Mouse (Mus musculus) spleen, postnatal 14 days (tissue): ENCODE measurements around the gene Sema6d.

Experiments
- DNase-seq, 2 experiments: peaks; one replicate each; pipeline ENCODE4 v3.0.0; 2021 to 2022; ENCODE audit warnings: low spot score in 2 of 2

Gene Sema6d

DNA sequence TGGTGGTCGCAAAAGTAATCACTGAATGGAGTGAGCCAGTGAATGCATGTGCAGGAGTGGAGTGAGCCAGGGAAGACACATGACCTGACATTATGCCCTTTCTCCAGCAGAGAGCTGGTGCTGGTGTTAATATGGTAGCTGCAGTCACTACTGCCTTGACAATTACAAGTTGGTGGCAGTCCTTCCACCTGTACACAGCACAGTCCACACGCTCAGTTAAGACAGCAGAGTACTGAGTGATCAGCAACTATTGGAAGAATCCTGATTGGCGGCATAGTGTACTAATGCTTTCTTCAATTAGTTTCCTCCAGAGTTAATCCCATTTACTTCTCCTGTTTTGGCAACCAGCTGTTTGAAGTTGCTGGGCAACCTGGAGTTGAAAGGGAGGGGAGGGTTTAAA is 81.9 kb downstream of the Sema6d start:
- DNase-seq = no peak

DNA sequence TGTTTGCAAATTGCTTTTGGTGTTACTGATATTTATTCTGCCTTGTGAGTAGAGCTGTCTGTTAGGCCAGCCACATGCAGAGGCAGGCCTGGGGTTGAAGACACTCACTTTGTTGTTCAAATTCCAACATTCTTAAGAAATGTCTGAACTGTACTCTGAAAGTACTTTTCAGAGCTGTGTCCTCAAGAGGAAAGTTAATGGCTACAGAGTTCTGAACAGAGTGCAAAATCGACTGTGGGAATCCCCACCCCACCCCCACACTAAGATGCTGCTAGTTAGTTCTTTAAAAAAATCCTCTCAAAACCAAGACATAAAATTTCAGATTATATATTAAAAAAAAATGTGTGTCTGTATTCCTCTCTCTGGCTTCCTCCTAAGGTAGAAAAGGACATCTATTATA is 86.5 kb downstream of the Sema6d start:
- DNase-seq = no peak

DNA sequence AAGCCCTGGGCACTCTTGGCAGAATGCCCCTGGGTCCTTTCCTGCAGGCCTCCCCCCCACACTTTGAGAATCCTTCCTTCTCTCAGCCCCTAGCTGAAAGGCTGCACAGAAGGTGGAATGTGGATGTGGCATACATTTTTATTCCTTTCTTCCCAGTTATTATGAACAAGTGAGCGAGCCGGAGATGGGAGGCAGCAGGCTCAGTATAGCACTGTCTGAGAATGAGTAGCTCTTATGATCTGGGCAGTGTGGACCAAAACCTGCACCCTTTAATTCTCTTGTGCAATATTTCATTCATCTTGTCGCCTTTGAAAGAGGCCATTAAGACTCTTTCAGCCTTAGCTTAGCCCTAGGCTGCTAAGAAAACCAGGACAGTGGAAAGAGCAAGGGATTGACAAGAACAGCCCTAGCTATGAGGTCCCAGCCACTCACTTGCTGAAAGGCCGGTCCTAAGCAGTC is 87.0 kb downstream of the Sema6d start:
- no peak for DNase-seq

GRCm38 (mm10) chr2:124189271-124189670 is 99.5 kb downstream of the Sema6d start:
- DNase-seq = no peak

DNA sequence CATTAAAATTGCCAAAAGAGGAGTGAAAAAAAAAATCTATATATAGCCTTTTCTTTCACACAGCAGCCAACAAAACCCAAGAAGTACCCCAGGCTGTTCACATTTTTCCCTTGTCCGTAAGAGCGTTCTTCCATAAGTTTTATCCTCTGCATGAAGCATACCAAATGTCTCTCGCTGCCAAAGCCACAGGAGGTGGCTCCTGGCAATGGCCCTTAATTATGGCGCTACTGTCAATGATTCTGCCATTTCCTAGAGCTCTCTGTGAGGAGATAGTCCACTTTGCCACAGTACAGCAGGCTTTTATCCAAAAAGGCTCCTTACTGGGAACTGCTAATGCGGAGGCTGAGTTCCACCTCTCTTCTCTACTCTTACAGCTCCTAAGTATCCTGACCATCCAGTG is 104.3 kb downstream of the Sema6d start:
- DNase-seq = no peak

DNA sequence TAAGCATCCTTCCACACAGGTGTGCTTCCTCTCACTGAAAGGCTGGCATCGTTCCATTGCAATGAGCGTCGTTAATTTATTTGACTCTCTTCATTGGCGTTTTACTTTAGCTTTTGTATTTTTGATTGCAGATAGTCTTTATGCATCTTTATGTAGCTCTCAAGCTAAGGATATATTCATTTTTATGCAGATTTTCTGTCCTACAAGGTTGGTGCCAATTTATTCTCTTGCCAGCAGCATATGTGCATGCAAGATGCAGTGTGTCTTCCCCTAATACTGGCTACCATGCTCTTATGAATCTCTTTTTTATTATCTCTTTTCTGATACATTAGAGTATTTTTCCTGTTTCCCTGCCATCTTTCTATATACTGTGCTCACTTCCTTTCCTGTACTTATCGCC is 111.7 kb downstream of the Sema6d start:
- DNase-seq = no peak

GRCm38 (mm10) chr2:124202475-124202990 is 112.8 kb downstream of the Sema6d start:
- no peak for DNase-seq

DNA sequence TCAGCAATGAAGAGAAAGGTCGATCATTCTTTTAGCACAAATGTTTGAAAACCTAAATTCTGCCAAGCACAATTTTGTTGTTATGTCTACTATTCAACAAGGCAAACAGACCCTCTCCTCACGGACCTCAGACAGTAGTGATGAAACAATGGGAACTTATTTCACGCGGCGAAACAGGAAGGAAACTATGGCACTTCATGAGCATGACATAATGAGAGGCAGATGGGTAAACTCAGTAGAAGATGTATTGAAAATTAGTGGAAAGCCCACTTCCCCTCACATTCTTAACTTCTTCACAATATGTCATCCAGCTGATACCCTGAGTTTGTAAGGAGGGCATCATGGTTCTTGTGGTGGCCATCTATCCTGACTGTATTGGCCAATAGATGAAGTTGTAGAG is 116.0 kb downstream of the Sema6d start:
- no peak for DNase-seq

DNA sequence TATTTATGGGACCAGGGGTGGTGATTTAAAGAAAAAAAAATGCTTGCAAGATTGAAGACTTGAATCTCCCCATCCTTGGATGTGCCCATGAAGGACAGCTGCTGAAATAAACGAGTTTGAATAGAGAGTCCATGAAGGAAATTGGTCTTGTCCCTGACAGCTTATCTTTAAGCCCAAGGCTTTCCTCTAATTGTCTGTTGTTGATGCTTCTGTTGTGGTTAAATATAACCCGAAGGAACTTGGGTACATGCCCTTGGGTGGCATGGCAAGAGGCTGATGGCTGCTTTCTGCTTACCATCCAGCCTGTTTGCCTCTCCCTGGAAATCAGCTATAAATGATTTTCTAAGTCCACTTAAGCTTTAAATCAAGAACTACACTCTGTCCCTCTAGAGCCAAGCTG is 118.5 kb downstream of the Sema6d start:
- DNase-seq = no peak

DNA sequence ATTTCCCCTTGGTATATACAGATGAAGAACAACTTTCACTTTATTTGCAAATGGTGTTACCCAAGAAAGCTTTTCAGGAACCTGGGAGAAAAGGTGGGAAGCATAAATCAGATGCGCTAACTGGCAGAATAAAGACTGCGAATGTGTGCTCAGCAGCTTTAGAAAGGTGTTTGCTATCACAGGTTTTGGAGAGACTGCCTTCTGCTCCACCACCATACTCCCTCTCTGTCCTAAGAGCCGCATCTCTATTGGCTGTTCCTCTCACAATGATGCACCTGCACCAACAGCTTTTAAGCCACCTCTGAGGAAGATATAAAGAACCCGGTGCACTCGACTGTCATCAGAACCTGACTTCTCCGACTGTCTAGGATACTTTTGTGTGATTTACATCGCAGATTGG is 133.8 kb downstream of the Sema6d start:
- DNase-seq = no peak

- DNase-seq = no peak
These were observed 134.6 kb downstream of the Sema6d start for GRCm38 (mm10) chr2:124224328-124224727.

DNA sequence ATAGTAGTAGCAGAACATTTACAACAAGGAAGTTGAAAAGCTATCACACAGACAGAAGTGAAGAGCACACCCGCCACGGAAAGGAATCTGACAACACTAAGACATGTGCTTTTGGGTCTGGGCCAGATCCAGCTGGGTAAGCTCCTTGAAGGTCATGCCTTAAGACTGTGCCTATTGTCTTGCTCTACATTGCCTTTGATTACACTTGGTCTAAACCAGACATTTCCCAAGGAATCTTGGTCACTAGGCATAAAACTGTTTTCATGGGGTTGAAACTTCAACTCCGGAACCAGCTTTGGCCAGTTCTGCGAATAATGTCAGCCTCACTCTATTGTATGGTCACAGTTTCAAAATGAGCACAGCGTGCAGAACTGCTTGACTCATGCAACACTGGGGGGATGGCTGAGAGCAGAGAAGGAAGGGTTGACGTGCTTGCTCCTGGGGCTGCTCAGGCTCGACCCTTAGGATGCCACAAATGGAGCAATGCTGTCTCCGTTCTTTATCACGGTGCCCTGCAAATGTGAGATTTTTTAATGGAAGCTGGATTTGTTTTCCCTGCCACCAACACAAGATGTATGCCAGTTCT is 145.0 kb downstream of the Sema6d start:
- DNase-seq = no peak

GRCm38 (mm10) chr2:124235237-124236055 is 145.7 kb downstream of the Sema6d start:
- no peak for DNase-seq

DNA sequence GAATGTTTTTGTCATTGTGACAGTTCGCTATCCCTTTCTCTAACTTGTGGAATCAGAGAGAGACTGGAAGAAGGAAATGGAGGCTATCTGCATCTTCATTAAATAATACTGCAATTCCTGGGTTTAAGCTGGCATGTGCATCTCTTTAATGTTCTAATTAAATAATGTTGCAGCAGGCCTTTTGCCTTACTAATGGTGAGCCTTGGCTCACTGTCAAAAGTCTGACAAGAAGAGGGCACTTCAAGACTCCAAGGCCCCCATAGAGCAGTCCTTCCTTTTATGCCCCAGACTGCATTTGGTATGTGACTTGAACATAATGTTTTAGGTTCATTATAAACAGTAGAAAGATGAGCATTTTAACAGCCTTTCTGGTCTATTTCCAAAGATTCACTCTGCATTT is 147.1 kb downstream of the Sema6d start:
- DNase-seq = no peak

DNA sequence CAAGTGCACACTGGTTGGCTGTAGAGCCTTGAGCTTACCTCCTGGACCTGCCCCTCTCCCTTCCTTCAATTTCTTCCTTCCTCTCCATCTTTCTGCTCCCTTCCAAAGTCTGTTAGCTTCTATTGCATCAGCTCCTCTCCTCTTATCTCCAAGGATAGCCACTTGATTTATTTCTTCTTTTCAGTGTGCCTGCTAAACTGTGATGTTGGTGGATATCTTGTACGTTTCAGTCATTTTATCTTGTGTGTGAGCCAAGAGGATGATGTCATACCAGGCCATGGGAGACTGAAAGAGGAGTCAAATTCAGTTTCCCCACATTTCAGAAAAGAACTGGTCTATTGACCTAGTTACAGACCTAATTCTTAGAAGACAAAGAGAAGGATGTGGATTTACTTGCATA is 153.8 kb downstream of the Sema6d start:
- no peak for DNase-seq

GRCm38 (mm10) chr2:124244543-124245245 is 154.9 kb downstream of the Sema6d start:
- DNase-seq = no peak

DNA sequence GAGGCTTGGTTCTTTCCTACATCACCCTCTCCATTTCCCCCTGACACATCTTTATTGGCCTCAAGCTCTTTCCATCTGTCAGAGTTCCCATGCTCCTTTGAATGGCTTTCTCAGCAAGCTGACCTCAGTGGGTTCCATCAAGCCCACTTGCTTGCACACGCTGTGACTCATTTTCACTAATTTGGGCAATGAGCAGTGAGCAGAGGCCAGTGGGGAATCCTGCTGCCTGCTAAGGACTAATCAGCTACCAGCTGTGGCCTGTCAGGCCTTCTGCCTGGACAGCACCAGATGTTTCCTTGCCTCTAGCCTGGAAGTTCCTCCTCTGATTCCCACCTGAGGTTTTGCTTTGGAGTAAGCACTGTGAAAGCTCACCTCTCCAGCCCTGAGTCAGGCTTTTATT is 168.3 kb downstream of the Sema6d start:
- no peak for DNase-seq

DNA sequence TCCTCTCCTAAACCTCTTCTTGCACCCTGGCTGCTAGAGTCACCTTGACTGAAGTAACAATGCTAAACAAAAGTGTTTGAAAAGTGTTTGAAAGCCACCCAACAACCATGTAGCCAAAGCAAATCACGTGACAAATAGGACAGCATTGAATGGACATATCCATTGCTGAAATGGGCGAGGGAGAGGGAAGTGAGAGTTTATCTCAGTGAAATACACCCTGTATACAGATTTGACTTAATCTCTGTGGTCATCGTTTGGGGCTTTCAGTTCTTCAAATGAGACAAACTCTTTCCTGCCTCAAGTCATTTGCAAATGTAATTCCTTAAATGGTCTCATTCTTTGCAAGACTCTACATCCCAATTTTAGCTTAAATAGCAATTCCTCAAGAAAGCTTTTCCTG is 174.5 kb downstream of the Sema6d start:
- DNase-seq = no peak

DNA sequence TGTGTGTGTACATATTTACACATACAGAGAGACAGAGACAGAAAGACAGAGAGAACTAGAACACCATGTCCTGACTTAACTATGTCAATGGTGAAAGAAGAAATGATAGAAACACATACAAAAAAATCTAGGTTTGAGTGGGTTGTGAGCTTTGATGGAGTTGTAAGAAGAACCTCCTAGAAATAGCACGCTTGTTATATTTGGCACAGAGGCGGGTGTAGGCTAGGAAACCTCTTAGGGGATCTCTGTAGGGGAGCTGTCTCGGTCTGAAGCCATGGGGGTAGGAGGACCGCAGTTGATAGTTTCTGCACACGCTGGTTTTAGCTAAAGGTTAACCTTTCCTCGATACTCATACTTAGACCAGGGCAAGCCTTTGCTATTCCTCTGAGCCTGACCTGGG is 181.4 kb downstream of the Sema6d start:
- no peak for DNase-seq

DNA sequence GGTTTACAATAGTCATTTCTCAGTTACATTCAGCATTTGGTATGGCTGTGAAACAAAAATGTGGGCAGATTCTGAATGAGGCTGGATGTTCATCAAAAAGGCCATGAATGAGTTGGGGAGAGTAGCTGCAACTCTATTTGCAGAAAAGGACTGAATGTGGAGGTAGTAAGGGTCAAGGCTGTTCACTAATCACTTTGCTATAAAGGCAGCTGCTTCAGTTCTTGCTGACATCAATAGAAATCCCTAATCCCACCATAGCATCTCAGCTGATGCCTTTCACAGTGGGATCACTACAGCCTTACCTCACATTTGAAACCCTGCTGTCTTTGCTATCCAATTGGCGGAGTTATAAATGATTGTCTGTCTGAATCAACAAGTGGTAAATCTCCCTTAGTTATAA is 187.7 kb downstream of the Sema6d start:
- no peak for DNase-seq

DNA sequence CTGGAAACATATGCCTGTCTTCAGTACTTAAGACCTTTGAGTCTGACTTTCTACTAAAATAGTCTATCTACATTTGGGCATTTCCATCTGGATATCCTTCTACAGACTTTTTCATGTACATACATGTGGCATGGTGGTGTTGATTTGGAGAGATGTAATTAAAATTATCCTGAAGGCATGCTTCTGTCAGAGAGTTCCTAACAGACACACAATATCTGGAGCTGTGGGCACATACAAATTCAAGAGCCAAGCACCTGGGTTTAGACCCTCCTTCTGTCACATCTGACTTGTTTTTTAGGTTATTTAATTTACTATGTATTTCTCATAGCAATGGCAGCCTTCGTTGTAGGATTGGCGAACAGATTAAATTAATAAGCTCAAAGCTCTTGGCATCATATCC is 195.3 kb downstream of the Sema6d start:
- no peak for DNase-seq

DNA sequence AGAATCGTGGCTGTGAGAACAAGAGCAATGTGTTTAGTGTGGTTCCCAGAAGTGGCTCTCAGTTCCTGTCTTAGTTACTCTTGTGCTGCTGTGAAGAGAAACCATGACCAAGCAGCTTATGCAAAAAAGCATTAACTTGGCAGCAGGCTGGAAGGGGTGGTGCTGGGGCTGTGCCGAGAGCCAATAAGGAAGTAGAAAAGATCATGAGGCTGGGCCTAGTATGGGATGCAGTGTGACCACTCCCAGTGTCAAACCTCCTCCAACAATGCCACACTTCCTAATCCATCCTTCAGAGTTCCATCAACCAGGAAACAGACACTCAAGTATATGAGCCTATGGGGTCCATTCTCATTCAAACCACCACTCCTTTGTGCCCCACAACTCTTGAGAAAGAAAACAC is 199.6 kb downstream of the Sema6d start:
- DNase-seq = no peak

- DNase-seq = no peak
These were observed 201.4 kb downstream of the Sema6d start for GRCm38 (mm10) chr2:124291145-124291544.
